Mouse (Mus musculus) ES-E14 (cell line): Measurements from ENCODE around the gene Tmem160.

Experiments used
- CHD2 ChIP-seq: IDR thresholded peaks from 2 replicates; pipeline ENCODE4 v1.6.1; 2014; ENCODE audit warnings: mild to moderate bottlenecking, low read depth, low read length, inconsistent platforms
- MAFK ChIP-seq: IDR thresholded peaks from 2 replicates; pipeline ENCODE4 v1.6.1; 2014; ENCODE audit warnings: mild to moderate bottlenecking, low read depth, low read length, inconsistent platforms; ENCODE audit not compliant: insufficient read depth
- ZC3H11A ChIP-seq: IDR thresholded peaks from 2 replicates; pipeline ENCODE4 v1.6.1; 2012; ENCODE audit warnings: low read depth, mild to moderate bottlenecking, inconsistent platforms, low read length, borderline replicate concordance

DNA sequence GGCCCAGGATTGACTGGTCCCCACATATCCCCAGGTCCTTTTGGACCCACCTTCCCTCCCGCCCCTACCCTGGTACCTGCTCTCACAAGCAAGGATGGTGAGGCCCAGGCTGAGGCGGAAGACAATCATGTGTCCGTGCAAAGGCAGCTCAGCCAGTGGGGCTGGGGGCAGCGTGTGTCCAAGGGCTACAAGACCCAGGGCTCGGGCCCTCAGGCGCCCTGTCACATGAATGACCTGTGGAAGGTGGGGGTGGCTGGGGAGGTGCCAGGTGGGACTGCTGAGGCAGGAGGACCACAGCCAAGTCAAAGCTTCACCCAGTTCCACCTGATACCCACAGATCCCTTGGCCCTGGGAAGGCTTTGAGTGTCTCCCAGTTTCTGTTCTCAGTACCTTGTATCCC, 9.1 kb downstream of the Tmem160 start:
- no peak for TF ChIP-seq CHD2
- no peak for TF ChIP-seq ZC3H11A
- no peak for TF ChIP-seq MAFK
